ENCODE assay signal across 8 mouse cellular contexts in the genomic region with DNA sequence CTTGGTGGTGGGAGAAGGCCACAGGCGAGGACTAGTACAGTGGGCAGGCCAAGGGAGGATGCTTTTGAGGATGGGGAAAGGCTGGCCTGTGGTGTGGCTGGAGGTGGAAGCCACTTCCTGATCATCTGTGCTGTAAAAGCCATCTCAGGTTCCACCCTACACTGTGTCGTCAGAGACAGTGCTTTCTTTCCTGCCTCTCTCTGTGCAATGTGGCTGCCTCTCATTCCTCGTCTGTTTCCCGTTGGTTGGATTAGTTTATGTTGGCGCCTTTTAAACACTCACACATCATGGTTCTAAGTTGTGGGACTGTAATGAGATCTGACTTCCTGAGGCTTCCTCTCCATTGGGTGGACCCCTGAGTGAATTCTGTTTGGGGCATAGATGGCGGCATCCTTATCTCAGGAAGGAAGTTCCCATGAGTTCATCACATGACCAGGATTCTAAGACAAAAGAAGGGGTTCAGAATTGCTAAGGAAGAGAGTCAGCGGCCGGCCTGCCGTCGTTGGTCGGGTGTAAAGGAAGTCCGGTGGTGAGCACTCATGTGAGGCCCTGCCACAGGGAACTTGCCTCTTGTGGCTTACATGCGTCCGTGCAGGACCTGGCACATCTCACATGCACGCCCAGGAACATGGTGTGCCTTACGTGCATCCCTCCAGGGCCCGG.
DNase-seq lines count a peak whose midpoint lies in the region; ATAC-seq and TF ChIP-seq lines count a peak whose summit lies in the region.

No protein-coding gene starts in this region.

- ATAC-seq in forebrain, postnatal 0 days = no peak
- no peak for ATAC-seq in intestine, postnatal 0 days
- ATAC-seq in stomach, embryonic 15.5 days (ENCODE audit: insufficient read depth, low FRiP score, low read depth) = no peak; the same call in 1 of the 2 replicates

- H3K9me3 ChIP-seq in forebrain, postnatal 0 days (ENCODE audit: low read length) = no peaks in the 10 kb centered on the region
- no peaks in the 10 kb centered on the region for H3K9me3 ChIP-seq in intestine, postnatal 0 days (ENCODE audit: control insufficient read depth)
- no peaks in the 10 kb centered on the region for H3K9me3 ChIP-seq in stomach, embryonic 15.5 days

- H3K4me3 ChIP-seq in forebrain, postnatal 0 days (ENCODE audit: low read depth, low read length) = no peak overlapping the region
- no peak overlapping the region for H3K4me3 ChIP-seq in intestine, postnatal 0 days (ENCODE audit: low read depth, low read length)
- no peak overlapping the region for H3K4me3 ChIP-seq in stomach, embryonic 15.5 days (replicated peaks)

- H3K9ac ChIP-seq in forebrain, postnatal 0 days = no peak overlapping the region
- no peak overlapping the region for H3K9ac ChIP-seq in intestine, postnatal 0 days (ENCODE audit: low read depth, low read length)
- no peak overlapping the region for H3K9ac ChIP-seq in stomach, embryonic 15.5 days

- no peak for TF ChIP-seq CTCF in forebrain, postnatal 0 days (IDR thresholded peaks at IDR 0.05; ENCODE audit: low read depth)
- TF ChIP-seq CTCF in intestine, postnatal 0 days (IDR thresholded peaks at IDR 0.05; ENCODE audit: low read depth) = no peak

- DNase-seq in adrenal gland, adult 2 months = peak; percentile 51
- DNase-seq in adrenal gland, postnatal 10 days = no peak
- no peak for DNase-seq in forebrain, postnatal 0 days
- peak; percentile 63 for DNase-seq in lung, postnatal 14 days
- no peak for DNase-seq in ovary, postnatal 36 days (ENCODE audit: low spot score)
- no peak for DNase-seq in layer of hippocampus, adult 9-10 months (ENCODE audit: low spot score)

- 84% methylated on average over 17 of the region's 17 CpGs for WGBS in forebrain, postnatal 0 days
- 61% methylated on average over 17 of the region's 17 CpGs for WGBS in intestine, postnatal 0 days
- 68% methylated on average over 17 of the region's 17 CpGs for WGBS in stomach, embryonic 15.5 days

- no peaks in the 10 kb centered on the region for H3K36me3 ChIP-seq in forebrain, postnatal 0 days (ENCODE audit: insufficient read depth)
- H3K36me3 ChIP-seq in intestine, postnatal 0 days (ENCODE audit: control insufficient read depth, insufficient read depth) = peaks cover 14% of the 10 kb centered on the region; the same call in 1 of the 2 replicates
- H3K36me3 ChIP-seq in stomach, embryonic 15.5 days = no peaks in the 10 kb centered on the region

- peak overlapping the region; percentile 17; the same call in 1 of the 2 replicates for H3K27ac ChIP-seq in forebrain, postnatal 0 days (ENCODE audit: low read depth, low read length)
- H3K27ac ChIP-seq in intestine, postnatal 0 days (ENCODE audit: low read depth, low read length) = peak overlapping the region; percentile 0; the same call in 1 of the 2 replicates
- H3K27ac ChIP-seq in stomach, embryonic 15.5 days = peak overlapping the region; percentile 91

- no peak overlapping the region for H3K4me2 ChIP-seq in forebrain, postnatal 0 days (ENCODE audit: low read depth)
- no peak overlapping the region for H3K4me2 ChIP-seq in intestine, postnatal 0 days (replicated peaks; ENCODE audit: low read depth)
- H3K4me2 ChIP-seq in stomach, embryonic 15.5 days = no peak overlapping the region

- peaks cover 15% of the 10 kb centered on the region for H3K4me1 ChIP-seq in forebrain, postnatal 0 days (ENCODE audit: insufficient read depth)
- H3K4me1 ChIP-seq in intestine, postnatal 0 days (replicated peaks; ENCODE audit: control insufficient read depth, insufficient read depth, low read length) = peaks cover 8% of the 10 kb centered on the region; the same call in 1 of the 2 replicates
- peaks cover 46% of the 10 kb centered on the region for H3K4me1 ChIP-seq in stomach, embryonic 15.5 days

- no peaks in the 10 kb centered on the region for H3K27me3 ChIP-seq in forebrain, postnatal 0 days (ENCODE audit: insufficient read depth, low read length)
- no peaks in the 10 kb centered on the region for H3K27me3 ChIP-seq in intestine, postnatal 0 days (replicated peaks; ENCODE audit: control insufficient read depth, insufficient read depth, low read length)
- H3K27me3 ChIP-seq in stomach, embryonic 15.5 days (replicated peaks) = no peaks in the 10 kb centered on the region

Comparison
In these comparisons a context has a peak if more than half of its experiments do, and no peak if none do; other contexts are left out.
1. DNase-seq: peak in adrenal gland, adult 2 months (single experiment) and lung, postnatal 14 days (single experiment); none in adrenal gland, postnatal 10 days (single experiment), forebrain, postnatal 0 days (single experiment), ovary, postnatal 36 days (single experiment) and layer of hippocampus, adult 9-10 months (single experiment).
2. H3K27ac ChIP-seq: peak in every context shown above with its lines; median percentile 91 in stomach, embryonic 15.5 days; 17 in forebrain, postnatal 0 days; 0 in intestine, postnatal 0 days.